Mouse (Mus musculus): ENCODE data around the gene Btg4. TPM values are rescaled to one million over a fixed set of nuclear protein-coding genes. Genes with fewer than 3 reads are reported as not detected.

The Btg4 gene
- polyA plus RNA-seq, 1 experiment from 2014 or later: not detected

GRCm38 (mm10) chr9:51070801-51071200 is 10.1 kb downstream of the Btg4 start:
- WGBS: 80% methylated on average over 4 of the region's 4 CpGs
- Histone ChIP-seq H3K4me1 (ENCODE audit: control insufficient read depth, insufficient read depth, low read length) (no peaks in the 10 kb centered on the region), H3K27ac (ENCODE audit: low read depth, low read length) (no peak overlapping the region), H3K36me3 (ENCODE audit: control insufficient read depth, insufficient read depth, low read length) (no peaks in the 10 kb centered on the region), H3K4me3 (ENCODE audit: low read depth, low read length) (no peak overlapping the region), H3K9ac (ENCODE audit: low read length) (no peak overlapping the region), H3K9me3 (replicated peaks; ENCODE audit: control insufficient read depth, low read length) (no peaks in the 10 kb centered on the region), H3K4me2 (ENCODE audit: low read length) (no peak overlapping the region), H3K27me3 (replicated peaks; ENCODE audit: control insufficient read depth, insufficient read depth, low read length) (no peaks in the 10 kb centered on the region)
- DNase-seq (ENCODE audit: low spot score) (no peak), ATAC-seq (no peak)

- Histone ChIP-seq H3K27me3 (replicated peaks; ENCODE audit: control insufficient read depth, insufficient read depth, low read length) (no peaks in the 10 kb centered on the region), H3K4me3 (ENCODE audit: low read depth, low read length) (peak overlapping the region; percentile 30), H3K4me1 (ENCODE audit: control insufficient read depth, insufficient read depth, low read length) (peaks cover 5% of the 10 kb centered on the region), H3K9ac (ENCODE audit: low read length) (no peak overlapping the region), H3K4me2 (ENCODE audit: low read length) (peak overlapping the region; percentile 62), H3K36me3 (ENCODE audit: control insufficient read depth, insufficient read depth, low read length) (no peaks in the 10 kb centered on the region), H3K27ac (ENCODE audit: low read depth, low read length) (no peak overlapping the region), H3K9me3 (replicated peaks; ENCODE audit: control insufficient read depth, low read length) (no peaks in the 10 kb centered on the region)
- DNase-seq (ENCODE audit: low spot score) (peak; percentile 77), ATAC-seq (peak; percentile 68)
- 27% methylated on average over 3 of the region's 3 CpGs for WGBS
Measured at GRCm38 (mm10) chr9:51075780-51076179, 15.1 kb downstream of the Btg4 start.

GRCm38 (mm10) chr9:51076300-51076978 is 15.7 kb downstream of the Btg4 start:
- H3K27ac ChIP-seq (ENCODE audit: low read depth, low read length): no peak overlapping the region
- H3K9ac ChIP-seq (ENCODE audit: low read length): peak overlapping the region; percentile 37
- WGBS: 2% methylated on average over 17 of the region's 17 CpGs
- ATAC-seq: peak; percentile 40
- no peaks in the 10 kb centered on the region for H3K9me3 ChIP-seq (replicated peaks; ENCODE audit: control insufficient read depth, low read length)
- H3K4me3 ChIP-seq (ENCODE audit: low read depth, low read length): peak overlapping the region; percentile 30
- peak; percentile 12 for DNase-seq (ENCODE audit: low spot score)
- no peaks in the 10 kb centered on the region for H3K27me3 ChIP-seq (replicated peaks; ENCODE audit: control insufficient read depth, insufficient read depth, low read length)
- peak overlapping the region; percentile 62 for H3K4me2 ChIP-seq (ENCODE audit: low read length)
- H3K36me3 ChIP-seq (ENCODE audit: control insufficient read depth, insufficient read depth, low read length): no peaks in the 10 kb centered on the region
- peaks cover 5% of the 10 kb centered on the region for H3K4me1 ChIP-seq (ENCODE audit: control insufficient read depth, insufficient read depth, low read length)

GRCm38 (mm10) chr9:51076979-51077315 is 16.2 kb downstream of the Btg4 start, which contains the start of gene Layn:
TSS of gene Layn (minus strand) at chr9:51077094.
- under 1% methylated on average over 14 of the region's 14 CpGs for WGBS
- peak within 1 kb of the TSS; percentile 30 for H3K4me3 ChIP-seq (ENCODE audit: low read depth, low read length)
- peak within 1 kb of the TSS; percentile 62 for H3K4me2 ChIP-seq (ENCODE audit: low read length)
- no peaks in the 10 kb centered on the region for H3K36me3 ChIP-seq (ENCODE audit: control insufficient read depth, insufficient read depth, low read length)
- H3K9me3 ChIP-seq (replicated peaks; ENCODE audit: control insufficient read depth, low read length): no peaks in the 10 kb centered on the region
- DNase-seq (ENCODE audit: low spot score): peak; percentile 79
- H3K4me1 ChIP-seq (ENCODE audit: control insufficient read depth, insufficient read depth, low read length): peaks cover 5% of the 10 kb centered on the region
- H3K27me3 ChIP-seq (replicated peaks; ENCODE audit: control insufficient read depth, insufficient read depth, low read length): no peaks in the 10 kb centered on the region
- ATAC-seq: peak; percentile 92
- H3K27ac ChIP-seq (ENCODE audit: low read depth, low read length): no peak within 1 kb of the TSS
- H3K9ac ChIP-seq (ENCODE audit: low read length): peak within 1 kb of the TSS; percentile 37

- Histone ChIP-seq H3K4me3 (ENCODE audit: low read depth, low read length) (no peak overlapping the region), H3K4me1 (ENCODE audit: control insufficient read depth, insufficient read depth, low read length) (peaks cover under 1% of the 10 kb centered on the region), H3K9ac (ENCODE audit: low read length) (no peak overlapping the region), H3K9me3 (replicated peaks; ENCODE audit: control insufficient read depth, low read length) (no peaks in the 10 kb centered on the region), H3K27me3 (replicated peaks; ENCODE audit: control insufficient read depth, insufficient read depth, low read length) (no peaks in the 10 kb centered on the region), H3K4me2 (ENCODE audit: low read length) (no peak overlapping the region), H3K36me3 (ENCODE audit: control insufficient read depth, insufficient read depth, low read length) (no peaks in the 10 kb centered on the region), H3K27ac (ENCODE audit: low read depth, low read length) (no peak overlapping the region)
- 87% methylated on average over 5 of the region's 5 CpGs for WGBS
- DNase-seq (ENCODE audit: low spot score) (no peak), ATAC-seq (no peak)
Measured at GRCm38 (mm10) chr9:51081614-51082013, 20.9 kb downstream of the Btg4 start.

- Histone ChIP-seq H3K4me1 (ENCODE audit: control insufficient read depth, insufficient read depth, low read length) (no peaks in the 10 kb centered on the region), H3K27ac (ENCODE audit: low read depth, low read length) (no peak overlapping the region), H3K9ac (ENCODE audit: low read length) (no peak overlapping the region), H3K4me2 (ENCODE audit: low read length) (no peak overlapping the region), H3K36me3 (ENCODE audit: control insufficient read depth, insufficient read depth, low read length) (no peaks in the 10 kb centered on the region), H3K9me3 (replicated peaks; ENCODE audit: control insufficient read depth, low read length) (no peaks in the 10 kb centered on the region), H3K4me3 (ENCODE audit: low read depth, low read length) (no peak overlapping the region), H3K27me3 (replicated peaks; ENCODE audit: control insufficient read depth, insufficient read depth, low read length) (no peaks in the 10 kb centered on the region)
- no peak for DNase-seq (ENCODE audit: low spot score)
- no peak for ATAC-seq
- 86% methylated on average over 5 of the region's 5 CpGs for WGBS
Measured at GRCm38 (mm10) chr9:51093697-51094096, 33.0 kb downstream of the Btg4 start.

GRCm38 (mm10) chr9:51096306-51096705 is 35.6 kb downstream of the Btg4 start:
- ATAC-seq (no peak), DNase-seq (ENCODE audit: low spot score) (no peak)
- Histone ChIP-seq H3K36me3 (ENCODE audit: control insufficient read depth, insufficient read depth, low read length) (no peaks in the 10 kb centered on the region), H3K4me3 (ENCODE audit: low read depth, low read length) (no peak overlapping the region), H3K27ac (ENCODE audit: low read depth, low read length) (no peak overlapping the region), H3K4me2 (ENCODE audit: low read length) (no peak overlapping the region), H3K27me3 (replicated peaks; ENCODE audit: control insufficient read depth, insufficient read depth, low read length) (no peaks in the 10 kb centered on the region), H3K9ac (ENCODE audit: low read length) (no peak overlapping the region), H3K4me1 (ENCODE audit: control insufficient read depth, insufficient read depth, low read length) (no peaks in the 10 kb centered on the region), H3K9me3 (replicated peaks; ENCODE audit: control insufficient read depth, low read length) (no peaks in the 10 kb centered on the region)
- WGBS: 49% methylated on average over 2 of the region's 2 CpGs

- WGBS: 7% methylated on average over 27 of the region's 27 CpGs
- Histone ChIP-seq H3K4me1 (ENCODE audit: control insufficient read depth, insufficient read depth, low read length) (0 out of 2 replicates have a peak, but pooled peaks cover 3% of the 10 kb centered on the region), H3K27ac (ENCODE audit: low read depth, low read length) (no peak within 1 kb of the TSS), H3K27me3 (replicated peaks; ENCODE audit: control insufficient read depth, insufficient read depth, low read length) (no peaks in the 10 kb centered on the region; the same call in 1 of the 2 replicates), H3K36me3 (ENCODE audit: control insufficient read depth, insufficient read depth, low read length) (no peaks in the 10 kb centered on the region), H3K4me2 (ENCODE audit: low read length) (peak within 1 kb of the TSS; percentile 99), H3K9me3 (replicated peaks; ENCODE audit: control insufficient read depth, low read length) (no peaks in the 10 kb centered on the region), H3K4me3 (ENCODE audit: low read depth, low read length) (0 out of 2 replicates have a peak within 1 kb of the TSS, but pooled peaks have one; percentile 46), H3K9ac (ENCODE audit: low read length) (0 out of 2 replicates have a peak within 1 kb of the TSS, but pooled peaks have one; percentile 13)
- ATAC-seq (peak; percentile 89), DNase-seq (ENCODE audit: low spot score) (peak; percentile 84)
Measured at GRCm38 (mm10) chr9:51101756-51102425, 41.2 kb downstream of the Btg4 start, which contains the start of gene 4833427G06Rik. TSS of gene 4833427G06Rik (minus strand) at chr9:51102078.

Data from forebrain, embryonic 14.5 days (tissue).